Mouse (Mus musculus) telencephalon, adult 2 months (tissue): ENCODE measurements at regions not wholly inside any gene's neighbourhood (a gene's known extent, or its start where the extent isn't known, plus 50 kb on each side); places are given as distances from the start of the nearest gene placed in this dataset.

ENCODE experiments used
- DNase-seq: peaks from one replicate; pipeline ENCODE4 v3.0.0-alpha.2; 2011; ENCODE audit warnings: low read depth, low spot score

GRCm38 (mm10) chr4:80131623-80132301, 702.2 kb upstream of the Tyrp1 start:
- no peak for DNase-seq

GRCm38 (mm10) chr4:80140261-80140660, 693.7 kb upstream of the Tyrp1 start:
- DNase-seq, result no peak

- peak; percentile 28 for DNase-seq
These were observed 674.1 kb upstream of the Tyrp1 start for GRCm38 (mm10) chr4:80159842-80160241.

- no peak for DNase-seq
These were observed 660.7 kb upstream of the Tyrp1 start for GRCm38 (mm10) chr4:80173229-80173628.

GRCm38 (mm10) chr4:80202223-80202622, 631.7 kb upstream of the Tyrp1 start:
- DNase-seq, result no peak

GRCm38 (mm10) chr4:80203916-80204315, 630.0 kb upstream of the Tyrp1 start:
- DNase-seq, result peak; percentile 62

GRCm38 (mm10) chr4:80204374-80204773, 629.5 kb upstream of the Tyrp1 start:
- DNase-seq, result no peak
